Mouse (Mus musculus) G1E (cell line): ENCODE results near the gene Rad54l2. TPM values are rescaled to one million over a fixed set of nuclear protein-coding genes. Genes with fewer than 3 reads are reported as not detected.

Experiments used
- ATAC-seq: 2 replicates; pipeline ENCODE4 v1.8.0; 2016; ENCODE audit warnings: mild to moderate bottlenecking; ENCODE audit not compliant: insufficient number of reproducible peaks, poor library complexity, low FRiP score, severe bottlenecking; ENCODE audit errors: extremely low read depth
- DNase-seq: peaks from one replicate; pipeline ENCODE4 v3.0.0; 2012; ENCODE audit warnings: low spot score
- H3K27me3 ChIP-seq: 2 replicates; pipeline ENCODE4 v1.6.1; 2012; ENCODE audit warnings: mild to moderate bottlenecking, low read length, inconsistent platforms; ENCODE audit not compliant: insufficient read depth
- H3K36me3 ChIP-seq: replicated peaks from 2 replicates; pipeline ENCODE3; 2012; ENCODE audit warnings: mild to moderate bottlenecking, inconsistent platforms
- H3K4me1 ChIP-seq: 2 replicates; pipeline ENCODE4 v1.6.1; 2012; ENCODE audit warnings: low read depth, low read length, inconsistent platforms, mixed read lengths; ENCODE audit not compliant: insufficient read depth
- H3K4me3 ChIP-seq: 2 replicates; pipeline ENCODE4 v1.5.1; 2012; ENCODE audit warnings: low read depth, mild to moderate bottlenecking, inconsistent platforms, low read length, moderate library complexity, mixed read lengths
- H3K9me3 ChIP-seq: replicated peaks from 2 replicates; pipeline ENCODE4 v1.6.1; 2012; ENCODE audit warnings: inconsistent platforms
- CTCF ChIP-seq: IDR thresholded peaks from 2 replicates; pipeline ENCODE4 v1.5.1; 2012; ENCODE audit warnings: low read depth, low read length, inconsistent platforms, mixed read lengths
- GATA1 ChIP-seq: IDR thresholded peaks from 2 replicates; pipeline ENCODE4 v1.6.1; 2012; ENCODE audit warnings: borderline replicate concordance, low read length, inconsistent platforms, mixed read lengths
- GATA2 ChIP-seq: IDR thresholded peaks from 2 replicates; pipeline ENCODE4 v1.6.1; 2012; ENCODE audit warnings: low read depth, low read length, inconsistent platforms, borderline replicate concordance
- POLR2AphosphoS5 ChIP-seq: IDR thresholded peaks from 2 replicates; pipeline ENCODE4 v1.6.1; 2012; ENCODE audit warnings: low read depth, low read length, inconsistent platforms; ENCODE audit not compliant: insufficient replicate concordance
- TAL1 ChIP-seq: conservative IDR thresholded peaks from 2 replicates; pipeline ENCODE4 v1.6.1; 2012; ENCODE audit warnings: low read depth, low read length, inconsistent platforms, mixed read lengths
- polyA plus RNA-seq: library from polyadenylated mRNA; stranded (reverse); fragments of >175 nt; gene quantifications from 2 replicates; pipeline ENCODE4 v1.2.3, GENCODE M21; 2012
- total RNA-seq, 2 experiments: library from RNA; stranded (forward) in 1 of 2; stranded (reverse) in 1 of 2; fragments of 200-1000 nt in 1 of 2; fragments of >200 nt in 1 of 2; fragmentation: Nextera tagmentation in 1 of 2; gene quantifications; 2 replicates each; pipeline ENCODE4 v1.2.3; 2014 to 2017

Rad54l2 gene
- total and polyA plus RNA-seq, 3 experiments, result 8.7 to 28.8 (median 13.8) TPM

DNA sequence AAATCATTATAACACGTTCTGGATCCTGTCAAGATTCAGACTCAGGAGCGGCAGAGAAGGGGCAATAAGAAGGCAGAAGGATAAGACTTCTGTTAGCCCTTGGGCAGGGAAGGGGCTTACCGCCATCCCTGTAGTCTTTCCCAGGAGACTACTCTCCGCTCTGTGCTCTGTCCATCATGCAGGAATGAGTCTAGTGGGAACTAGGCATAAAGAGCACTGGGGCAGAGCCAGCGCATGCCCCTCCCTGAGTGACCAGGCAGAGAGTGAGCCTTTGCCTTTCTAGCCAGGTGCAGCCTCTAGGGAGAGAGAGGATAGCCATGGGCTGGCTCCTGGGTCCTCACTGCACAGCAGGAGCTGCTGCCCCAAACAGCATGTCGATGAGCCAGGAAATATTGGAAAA is 124.1 kb downstream of the Rad54l2 start:
- ATAC-seq, result no peak
- TF ChIP-seq GATA1 (no peak), POLR2AphosphoS5 (no peak), CTCF (no peak), TAL1 (no peak), GATA2 (no peak)
- H3K9me3 ChIP-seq, result no peaks in the 10 kb centered on the region
- no peaks in the 10 kb centered on the region for H3K4me1 ChIP-seq
- H3K27me3 ChIP-seq, result no peaks in the 10 kb centered on the region
- peaks cover 100% of the 10 kb centered on the region for H3K36me3 ChIP-seq
- DNase-seq, result no peak
- no peak overlapping the region for H3K4me3 ChIP-seq

GRCm38 (mm10) chr9:106664433-106664832 is 124.6 kb downstream of the Rad54l2 start:
- no peaks in the 10 kb centered on the region for H3K9me3 ChIP-seq
- ATAC-seq (no peak), DNase-seq (no peak)
- TF ChIP-seq GATA1 (no peak), POLR2AphosphoS5 (no peak), GATA2 (no peak), TAL1 (no peak), CTCF (no peak)
- no peaks in the 10 kb centered on the region for H3K4me1 ChIP-seq
- H3K27me3 ChIP-seq, result no peaks in the 10 kb centered on the region
- no peak overlapping the region for H3K4me3 ChIP-seq
- peaks cover 100% of the 10 kb centered on the region for H3K36me3 ChIP-seq

GRCm38 (mm10) chr9:106663200-106663599 is 125.8 kb downstream of the Rad54l2 start:
- ATAC-seq (no peak), DNase-seq (no peak)
- Histone ChIP-seq H3K9me3 (no peaks in the 10 kb centered on the region), H3K27me3 (no peaks in the 10 kb centered on the region), H3K4me1 (no peaks in the 10 kb centered on the region), H3K36me3 (peaks cover 100% of the 10 kb centered on the region), H3K4me3 (no peak overlapping the region)
- no peak for TF ChIP-seq CTCF
- no peak for TF ChIP-seq GATA1
- no peak for TF ChIP-seq POLR2AphosphoS5

DNA sequence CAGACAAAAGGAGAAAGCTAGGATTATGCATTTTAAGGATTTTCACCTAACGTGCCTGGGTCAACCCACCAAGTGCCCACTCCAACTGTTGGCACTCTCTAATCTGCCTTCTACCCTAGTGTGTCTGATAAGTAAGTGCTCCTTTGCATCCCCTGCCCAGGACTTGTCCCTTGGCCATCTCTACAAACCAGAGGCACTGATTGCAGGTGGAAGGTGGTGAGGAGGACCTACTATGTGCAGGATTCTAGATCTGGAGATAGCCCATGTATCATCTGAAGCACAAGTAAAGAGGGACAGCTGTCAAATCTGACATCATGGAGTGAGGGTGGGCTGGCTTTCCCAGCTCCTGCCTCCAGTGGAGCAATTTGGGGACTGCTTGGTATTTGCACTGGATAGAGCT is 129.1 kb downstream of the Rad54l2 start:
- TF ChIP-seq GATA2 (no peak), GATA1 (no peak), POLR2AphosphoS5 (no peak), CTCF (no peak), TAL1 (no peak)
- H3K4me3 ChIP-seq, result no peak overlapping the region
- no peaks in the 10 kb centered on the region for H3K4me1 ChIP-seq
- ATAC-seq (no peak), DNase-seq (no peak)
- peaks cover 81% of the 10 kb centered on the region for H3K36me3 ChIP-seq
- H3K27me3 ChIP-seq, result peaks cover 5% of the 10 kb centered on the region; the same call in 1 of the 2 replicates
- H3K9me3 ChIP-seq, result no peaks in the 10 kb centered on the region

DNA sequence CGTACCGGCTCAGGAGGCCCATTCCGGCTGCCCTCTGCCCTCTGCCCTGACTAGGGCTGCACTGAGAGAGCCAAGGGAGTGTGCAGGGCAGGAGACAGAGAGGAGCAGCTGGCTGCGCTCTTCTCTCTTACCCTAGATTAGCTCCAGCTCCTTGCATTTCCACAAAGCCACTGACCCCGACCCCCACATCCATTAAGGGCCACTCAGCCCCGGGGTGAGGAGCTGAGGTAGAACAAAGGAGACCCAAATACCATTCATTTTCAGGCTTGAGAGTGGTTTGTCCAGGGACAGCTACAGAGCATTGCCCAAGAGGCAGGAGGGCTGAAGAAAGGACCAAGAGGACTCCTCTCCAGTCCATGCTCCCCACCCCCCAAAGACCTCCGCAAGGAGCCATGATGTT is 129.6 kb downstream of the Rad54l2 start:
- Histone ChIP-seq H3K36me3 (peaks cover 76% of the 10 kb centered on the region), H3K27me3 (peaks cover 5% of the 10 kb centered on the region), H3K4me3 (no peak overlapping the region), H3K4me1 (no peaks in the 10 kb centered on the region), H3K9me3 (no peaks in the 10 kb centered on the region)
- no peak for DNase-seq
- no peak for TF ChIP-seq TAL1
- TF ChIP-seq CTCF, result no peak
- TF ChIP-seq GATA1, result no peak
- TF ChIP-seq GATA2, result no peak
- TF ChIP-seq POLR2AphosphoS5, result no peak
- no peak for ATAC-seq

- no peak for TF ChIP-seq GATA1
- no peak for TF ChIP-seq TAL1
- no peak for TF ChIP-seq GATA2
- TF ChIP-seq POLR2AphosphoS5, result no peak
- TF ChIP-seq CTCF, result no peak
- Histone ChIP-seq H3K4me3 (no peak overlapping the region), H3K36me3 (peaks cover 58% of the 10 kb centered on the region)
These were observed 131.4 kb downstream of the Rad54l2 start for GRCm38 (mm10) chr9:106657592-106657991.

GRCm38 (mm10) chr9:106656820-106657219 is 132.2 kb downstream of the Rad54l2 start:
- peaks cover 50% of the 10 kb centered on the region for H3K36me3 ChIP-seq
- H3K27me3 ChIP-seq, result peaks cover 15% of the 10 kb centered on the region
- no peaks in the 10 kb centered on the region for H3K9me3 ChIP-seq
- ATAC-seq, result no peak
- no peaks in the 10 kb centered on the region for H3K4me1 ChIP-seq
- no peak for TF ChIP-seq GATA2
- TF ChIP-seq TAL1, result no peak
- TF ChIP-seq POLR2AphosphoS5, result no peak
- no peak for TF ChIP-seq CTCF
- no peak for TF ChIP-seq GATA1
- DNase-seq, result no peak
- no peak overlapping the region for H3K4me3 ChIP-seq

More at GRCm38 (mm10) chr9:106657592-106657991, 131.4 kb downstream of the Rad54l2 start:
- H3K27me3 ChIP-seq, result peaks cover 14% of the 10 kb centered on the region
- no peak for DNase-seq
- no peaks in the 10 kb centered on the region for H3K4me1 ChIP-seq
- no peaks in the 10 kb centered on the region for H3K9me3 ChIP-seq
- no peak for ATAC-seq
